Mouse (Mus musculus): Measurements from ENCODE around the gene Myoz1.

- TF ChIP-seq CTCF (IDR thresholded peaks at IDR 0.05; ENCODE audit: borderline replicate concordance, extremely low read depth, insufficient read depth, insufficient read length) (no peak), POLR2A (IDR thresholded peaks at IDR 0.05; ENCODE audit: borderline replicate concordance, extremely low read depth, insufficient read depth, insufficient read length, poor library complexity, severe bottlenecking) (no peak)
These were observed 4.6 kb downstream of the Myoz1 start for GRCm38 (mm10) chr14:20651722-20652256.
